Mouse (Mus musculus) thymus, adult 2 months (tissue): ENCODE results near the gene Mfn1. TPM values are rescaled to one million over a fixed set of nuclear protein-coding genes. Genes with fewer than 3 reads are reported as not detected.

ENCODE experiments used
- DNase-seq: peaks from one replicate; pipeline ENCODE4 v3.0.0; 2021
- H3K27ac ChIP-seq: fragments of 200-500 bp; 2 replicates; pipeline ENCODE4 v1.5.1; 2012; ENCODE audit warnings: low read length, control low read depth; ENCODE audit not compliant: control insufficient read depth, insufficient read depth
- H3K27me3 ChIP-seq: fragments of 200-500 bp; 2 replicates; pipeline ENCODE4 v1.6.1; 2012; ENCODE audit warnings: mild to moderate bottlenecking, low read length, moderate library complexity, mixed read lengths; ENCODE audit not compliant: control insufficient read depth, insufficient read depth
- H3K36me3 ChIP-seq: fragments of 200-500 bp; 2 replicates; pipeline ENCODE4 v1.6.1; 2012; ENCODE audit warnings: mild to moderate bottlenecking, low read length, moderate library complexity; ENCODE audit not compliant: control insufficient read depth, insufficient read depth
- H3K4me1 ChIP-seq: fragments of 200-500 bp; replicated peaks from 2 replicates; pipeline ENCODE4 v1.6.1; 2012; ENCODE audit warnings: low read length; ENCODE audit not compliant: control insufficient read depth, insufficient read depth
- H3K4me3 ChIP-seq: fragments of 200-500 bp; 2 replicates; pipeline ENCODE4 v1.5.1; 2012; ENCODE audit warnings: mild to moderate bottlenecking, low read length, control low read depth, moderate library complexity; ENCODE audit not compliant: control insufficient read depth, insufficient read depth
- CTCF ChIP-seq: fragments of 200-500 bp; IDR thresholded peaks from 2 replicates; pipeline ENCODE4 v1.5.1; 2012; ENCODE audit warnings: mild to moderate bottlenecking, control low read depth, low read length, moderate library complexity, borderline replicate concordance; ENCODE audit not compliant: control insufficient read depth, poor library complexity, insufficient read depth; ENCODE audit errors: extremely low read depth
- POLR2A ChIP-seq: fragments of 200-500 bp; IDR thresholded peaks from 2 replicates; pipeline ENCODE4 v1.6.1; 2012; ENCODE audit warnings: mild to moderate bottlenecking, low read length, control low read depth, moderate library complexity; ENCODE audit not compliant: control insufficient read depth, poor library complexity, insufficient read depth; ENCODE audit errors: extremely low read depth
- WGBS: fragments of 180-500 bp; shearing (Covaris S2); methylation state at CpG from one replicate; pipeline ENCODE4 v1.1.7; 2018; 5-methylcytosine and 5-hydroxymethylcytosine counted together
- polyA plus RNA-seq: library from polyadenylated mRNA; depleted of rRNA; stranded (reverse); fragments of >200 nt; gene quantifications from 2 replicates; pipeline ENCODE4 v1.2.3, GENCODE M21; 2012

Gene Mfn1
- polyA plus RNA-seq, 1 experiment: 9.6 TPM

DNA sequence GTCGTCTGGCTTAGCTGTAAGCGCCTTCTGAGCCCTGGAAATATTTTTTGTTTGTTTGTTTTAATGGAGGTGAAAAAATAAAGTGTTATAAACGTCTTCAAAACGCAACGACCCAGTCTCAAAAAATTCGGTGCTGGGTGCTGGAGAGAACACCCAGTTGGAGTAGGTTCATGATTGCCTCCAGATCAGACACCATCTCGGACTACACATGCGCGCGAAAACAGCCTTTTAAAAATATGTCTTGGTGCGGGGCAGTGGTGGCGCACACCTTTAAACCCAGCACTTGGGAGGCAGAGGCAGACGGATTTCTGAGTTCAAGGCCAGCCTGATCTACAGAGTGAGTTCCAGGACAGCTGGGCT is 18.1 kb upstream of the Mfn1 start:
- H3K4me1 ChIP-seq: peaks cover 14% of the 10 kb centered on the region
- WGBS: 2% methylated on average over 13 of the region's 13 CpGs
- TF ChIP-seq POLR2A (no peak), CTCF (no peak)
- no peaks in the 10 kb centered on the region for H3K36me3 ChIP-seq
- peak overlapping the region; percentile 73 for H3K4me3 ChIP-seq
- no peak overlapping the region for H3K27ac ChIP-seq
- DNase-seq: peak; percentile 22
- no peaks in the 10 kb centered on the region for H3K27me3 ChIP-seq

DNA sequence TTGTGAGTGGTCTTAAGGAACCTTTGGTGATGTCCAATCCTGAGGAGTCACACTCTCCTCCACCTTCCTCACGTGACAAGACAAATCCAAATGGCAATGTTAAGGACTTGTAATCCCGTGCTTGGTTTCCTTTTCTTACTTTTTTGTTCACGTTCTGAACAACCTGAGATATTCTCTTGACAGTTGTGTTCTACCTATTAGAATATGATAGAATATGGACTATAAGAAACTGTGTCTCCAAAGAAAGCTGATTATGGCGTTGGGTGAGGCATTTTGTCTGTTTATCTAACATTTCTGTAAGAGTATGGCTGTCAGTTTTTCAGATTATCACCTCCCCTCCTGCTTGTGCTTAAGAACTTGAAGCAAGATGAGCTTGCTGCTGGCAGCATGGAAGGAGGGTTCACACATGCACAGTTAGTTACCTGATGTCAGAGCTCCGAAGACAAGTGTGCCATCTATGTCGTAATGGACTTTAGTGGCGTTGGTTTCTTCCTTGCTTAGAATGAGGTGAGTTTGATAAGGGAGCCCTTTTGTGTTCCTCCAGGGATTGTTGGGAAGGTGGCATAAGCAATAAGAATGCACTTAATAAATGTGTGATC is 16.5 kb upstream of the Mfn1 start:
- 96% methylated on average over 7 of the region's 7 CpGs for WGBS
- Histone ChIP-seq H3K4me3 (no peak overlapping the region), H3K4me1 (peaks cover 14% of the 10 kb centered on the region), H3K27me3 (no peaks in the 10 kb centered on the region), H3K27ac (no peak overlapping the region), H3K36me3 (peaks cover 9% of the 10 kb centered on the region)
- DNase-seq: no peak
- TF ChIP-seq CTCF (no peak), POLR2A (no peak)

DNA sequence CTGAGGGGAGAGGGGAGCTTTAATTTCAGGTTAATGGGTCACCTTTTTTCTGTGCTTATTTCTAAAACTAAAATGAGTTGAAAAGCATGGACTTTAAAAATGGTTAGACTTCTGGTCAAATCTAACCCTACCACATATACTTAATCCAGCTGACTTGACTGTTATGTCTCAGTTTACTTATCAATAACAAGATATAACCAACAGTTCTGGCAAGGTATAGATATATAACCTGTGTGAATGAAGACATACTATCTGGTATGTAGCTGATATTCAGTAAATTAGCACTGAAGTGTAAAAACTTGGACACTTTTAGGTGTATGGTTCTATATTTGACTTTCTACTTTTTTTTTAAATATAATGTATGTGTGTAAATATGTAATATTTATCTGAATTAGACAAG is 15.7 kb upstream of the Mfn1 start:
- H3K27ac ChIP-seq: no peak overlapping the region
- TF ChIP-seq POLR2A: no peak
- TF ChIP-seq CTCF: no peak
- no peak overlapping the region for H3K4me3 ChIP-seq
- H3K4me1 ChIP-seq: peaks cover 14% of the 10 kb centered on the region
- no peak for DNase-seq
- H3K36me3 ChIP-seq: peaks cover 11% of the 10 kb centered on the region
- no peaks in the 10 kb centered on the region for H3K27me3 ChIP-seq

DNA sequence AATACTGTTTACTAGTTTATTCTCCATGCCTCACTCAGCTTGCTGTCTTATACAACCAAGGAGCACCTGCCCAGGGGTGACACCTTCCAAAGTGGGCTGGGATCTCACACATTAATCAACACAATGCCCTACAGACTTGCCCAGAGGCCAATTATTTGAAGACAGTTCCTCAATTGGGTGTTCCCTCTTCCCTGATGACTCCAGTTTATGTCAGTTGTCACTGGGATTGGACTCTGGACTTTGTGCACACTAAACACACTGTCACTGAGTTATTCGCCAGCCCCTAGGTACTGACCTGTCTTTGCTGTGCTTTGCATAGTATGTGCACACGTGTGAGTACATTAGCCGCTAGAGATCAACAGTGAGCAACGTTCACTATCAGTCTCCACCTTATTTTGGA is 2.1 kb upstream of the Mfn1 start:
- H3K4me1 ChIP-seq: no peaks in the 10 kb centered on the region
- H3K4me3 ChIP-seq: no peak overlapping the region
- no peak for DNase-seq
- no peaks in the 10 kb centered on the region for H3K36me3 ChIP-seq
- no peak for TF ChIP-seq POLR2A
- TF ChIP-seq CTCF: no peak
- 92% methylated on average over 4 of the region's 4 CpGs for WGBS
- no peak overlapping the region for H3K27ac ChIP-seq
- H3K27me3 ChIP-seq: no peaks in the 10 kb centered on the region

DNA sequence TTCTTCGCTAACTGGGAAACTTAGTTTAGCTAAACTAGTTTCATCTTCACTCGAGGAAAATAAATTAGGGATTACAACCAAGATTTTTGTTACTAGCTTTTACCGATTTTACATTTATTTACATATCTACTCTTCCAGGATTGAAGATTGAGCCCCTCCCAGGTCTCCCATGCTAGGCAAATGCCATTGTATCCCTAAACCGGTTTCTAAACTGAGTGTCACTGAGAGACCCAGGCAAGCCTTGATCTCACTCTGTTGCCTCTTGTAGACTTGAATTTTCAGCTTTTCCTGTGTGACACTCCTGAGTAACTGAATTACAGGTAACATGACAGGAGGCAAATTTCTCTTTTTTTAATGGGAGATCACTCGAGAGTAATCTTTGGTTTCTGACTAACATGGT is 776 bp downstream of the Mfn1 start:
- H3K36me3 ChIP-seq: no peaks in the 10 kb centered on the region
- no peak for DNase-seq
- no peak for TF ChIP-seq CTCF
- no peak for TF ChIP-seq POLR2A
- no peaks in the 10 kb centered on the region for H3K27me3 ChIP-seq
- 26% methylated on average over 5 of the region's 5 CpGs for WGBS
- H3K4me3 ChIP-seq: no peak overlapping the region
- H3K27ac ChIP-seq: no peak overlapping the region
- no peaks in the 10 kb centered on the region for H3K4me1 ChIP-seq

DNA sequence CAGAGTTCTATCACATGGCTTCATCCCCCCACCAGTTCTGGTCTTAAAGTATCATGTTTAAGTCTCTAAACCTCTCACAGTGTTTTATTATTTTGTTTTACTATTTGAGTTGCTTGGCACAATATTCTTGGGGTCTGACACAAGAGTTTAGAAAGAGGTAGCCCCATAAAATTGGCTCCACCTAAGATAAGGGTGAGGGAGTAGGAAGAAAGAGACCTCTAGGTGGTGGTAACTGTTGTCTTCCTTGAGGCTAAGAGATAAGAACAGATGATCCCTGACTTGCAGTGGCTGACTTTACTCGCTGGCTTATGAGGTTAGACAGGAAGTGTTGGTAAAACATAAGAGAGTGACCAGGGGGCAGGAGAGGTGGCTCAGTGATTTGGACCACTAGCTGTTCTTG is 6.4 kb downstream of the Mfn1 start:
- Histone ChIP-seq H3K4me3 (no peak overlapping the region), H3K27ac (no peak overlapping the region), H3K27me3 (no peaks in the 10 kb centered on the region), H3K4me1 (no peaks in the 10 kb centered on the region), H3K36me3 (no peaks in the 10 kb centered on the region)
- DNase-seq: no peak
- TF ChIP-seq POLR2A (no peak), CTCF (no peak)
- 59% methylated on average over 1 of the region's 1 CpGs for WGBS

DNA sequence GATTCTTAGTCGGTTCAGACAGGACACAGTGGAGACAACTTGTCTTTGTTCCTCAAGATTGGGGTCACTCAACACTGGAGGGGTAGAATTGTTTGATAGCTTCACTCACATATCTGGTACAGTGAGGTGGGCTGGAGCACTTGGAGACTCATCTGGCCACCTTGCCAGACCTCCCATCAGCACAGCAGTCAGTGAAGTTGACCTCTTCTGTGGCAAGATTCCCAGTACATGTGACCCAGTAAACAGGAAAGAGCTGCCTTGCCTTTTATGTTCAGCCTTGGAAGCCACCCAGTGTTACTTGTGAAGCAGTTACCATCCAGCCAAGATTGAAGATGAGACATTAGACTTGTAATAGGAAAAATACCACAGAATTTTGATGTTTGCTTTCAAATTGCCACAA is 8.3 kb downstream of the Mfn1 start:
- no peak overlapping the region for H3K27ac ChIP-seq
- H3K4me3 ChIP-seq: no peak overlapping the region
- no peaks in the 10 kb centered on the region for H3K4me1 ChIP-seq
- no peaks in the 10 kb centered on the region for H3K36me3 ChIP-seq
- H3K27me3 ChIP-seq: no peaks in the 10 kb centered on the region
- no peak for DNase-seq
- 90% methylated on average over 1 of the region's 1 CpGs for WGBS
- TF ChIP-seq CTCF (no peak), POLR2A (no peak)

DNA sequence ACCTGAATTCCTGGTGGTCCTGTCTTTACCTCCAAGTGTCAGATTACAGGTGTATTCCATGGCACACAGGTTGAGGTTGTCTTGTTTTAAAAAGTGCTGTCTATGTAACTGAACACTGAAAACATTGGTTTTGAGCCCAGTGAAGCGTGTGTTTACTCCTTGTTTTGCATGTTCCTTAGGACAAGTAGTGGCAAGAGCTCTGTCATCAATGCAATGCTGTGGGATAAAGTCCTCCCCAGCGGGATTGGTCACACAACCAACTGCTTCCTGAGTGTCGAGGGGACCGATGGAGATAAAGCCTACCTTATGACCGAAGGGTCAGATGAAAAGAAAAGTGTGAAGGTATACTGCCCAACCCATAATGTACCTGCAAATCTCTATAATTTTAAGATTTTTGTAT is 8.8 kb downstream of the Mfn1 start:
- 95% methylated on average over 5 of the region's 5 CpGs for WGBS
- no peaks in the 10 kb centered on the region for H3K27me3 ChIP-seq
- no peak for DNase-seq
- no peaks in the 10 kb centered on the region for H3K36me3 ChIP-seq
- no peaks in the 10 kb centered on the region for H3K4me1 ChIP-seq
- H3K4me3 ChIP-seq: no peak overlapping the region
- H3K27ac ChIP-seq: no peak overlapping the region
- TF ChIP-seq POLR2A (no peak), CTCF (no peak)
